Mouse (Mus musculus) ES-Bruce4 (cell line): ENCODE measurements around the gene Prickle2. TPM values are rescaled to one million over a fixed set of nuclear protein-coding genes. Genes with fewer than 3 reads are reported as not detected.

Experiments used
- H3K27ac ChIP-seq: 2 replicates; pipeline ENCODE4 v1.5.1; 2012; ENCODE audit warnings: low read length, inconsistent platforms; ENCODE audit not compliant: insufficient read depth
- H3K27me3 ChIP-seq: 2 replicates; pipeline ENCODE4 v1.6.1; 2012; ENCODE audit warnings: mild to moderate bottlenecking, low read length, inconsistent platforms; ENCODE audit not compliant: control insufficient read depth, poor library complexity, insufficient read depth, severe bottlenecking
- H3K36me3 ChIP-seq: 2 replicates; pipeline ENCODE4 v1.6.1; 2012; ENCODE audit warnings: inconsistent platforms, mild to moderate bottlenecking, low read length, moderate library complexity; ENCODE audit not compliant: control insufficient read depth, poor library complexity, insufficient read depth, severe bottlenecking
- H3K4me1 ChIP-seq: one replicate; pipeline ENCODE4 v1.8.1; 2011; ENCODE audit warnings: low read length; ENCODE audit not compliant: control insufficient read depth, insufficient read depth
- H3K4me3 ChIP-seq: 2 replicates; pipeline ENCODE4 v1.5.1; 2011; ENCODE audit warnings: low read depth, mild to moderate bottlenecking, low read length
- H3K9ac ChIP-seq: 2 replicates; pipeline ENCODE4 v1.6.1; 2012; ENCODE audit warnings: low read depth, mild to moderate bottlenecking, inconsistent platforms; ENCODE audit not compliant: poor library complexity, severe bottlenecking
- H3K9me3 ChIP-seq: replicated peaks from 2 replicates; pipeline ENCODE4 v1.6.1; 2012; ENCODE audit warnings: mild to moderate bottlenecking, low read length, inconsistent platforms; ENCODE audit not compliant: control insufficient read depth, poor library complexity, insufficient read depth, severe bottlenecking
- CTCF ChIP-seq: IDR thresholded peaks from one replicate; pipeline ENCODE4 v1.8.1; 2011; ENCODE audit warnings: low read depth, low read length
- EP300 ChIP-seq: IDR thresholded peaks from 2 replicates; pipeline ENCODE4 v1.6.1; 2011; ENCODE audit warnings: low read depth, low read length; ENCODE audit not compliant: insufficient read depth
- POLR2A ChIP-seq: IDR thresholded peaks from one replicate; pipeline ENCODE4 v1.8.1; 2011; ENCODE audit warnings: low read length; ENCODE audit not compliant: insufficient read depth
- polyA plus RNA-seq: library from polyadenylated mRNA; stranded (reverse); fragments of >200 nt; gene quantifications from 2 replicates; pipeline ENCODE4 v1.2.4, GENCODE M21; 2011; ENCODE audit warnings: low read depth; ENCODE audit not compliant: missing spikeins, insufficient read depth, insufficient read length

Prickle2 gene
- polyA plus RNA-seq, 1 experiment, result 3.3 TPM

DNA sequence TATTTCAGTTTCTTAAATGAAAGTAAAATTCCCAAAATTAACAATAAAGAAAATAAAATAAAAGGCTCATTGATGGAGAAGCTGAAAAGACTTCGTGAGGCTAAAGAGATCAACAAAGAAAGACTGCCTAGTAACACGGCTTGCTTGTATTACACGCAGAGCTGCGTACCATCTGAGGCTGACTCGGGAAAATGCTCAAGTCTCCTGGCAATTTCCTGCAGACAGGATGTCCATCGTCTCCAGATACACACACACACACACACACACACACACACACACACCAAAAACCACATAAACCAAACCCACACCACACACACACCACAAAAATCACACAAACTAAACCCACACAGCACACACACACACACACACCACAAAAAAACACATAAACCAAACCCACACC is 173.6 kb downstream of the Prickle2 start:
- Histone ChIP-seq H3K9ac (no peak overlapping the region), H3K27ac (no peak overlapping the region), H3K4me3 (no peak overlapping the region), H3K4me1 (no peaks in the 10 kb centered on the region), H3K9me3 (no peaks in the 10 kb centered on the region), H3K36me3 (no peaks in the 10 kb centered on the region), H3K27me3 (no peaks in the 10 kb centered on the region)
- TF ChIP-seq POLR2A (no peak), EP300 (no peak), CTCF (no peak)

DNA sequence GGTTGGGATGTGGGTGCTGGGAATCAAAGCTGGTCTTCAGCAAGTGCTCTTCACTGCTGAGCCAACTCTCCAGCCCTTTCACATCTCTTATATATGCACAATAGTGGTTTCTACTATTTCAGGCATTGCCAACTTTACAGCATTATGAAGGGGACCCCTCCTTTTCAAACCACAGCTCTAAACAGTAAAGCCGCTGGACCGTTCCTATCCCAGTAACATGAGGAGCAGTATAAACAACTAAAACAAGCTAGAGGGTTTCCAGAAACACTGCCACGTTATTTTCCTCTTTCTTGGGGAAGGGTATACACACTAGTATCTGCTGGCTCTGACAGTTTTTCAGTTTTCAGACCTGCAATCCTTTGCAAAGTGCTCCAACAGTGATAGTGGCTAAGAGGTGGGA is 179.7 kb downstream of the Prickle2 start:
- H3K36me3 ChIP-seq, result no peaks in the 10 kb centered on the region
- peaks cover 2% of the 10 kb centered on the region for H3K4me1 ChIP-seq
- H3K9me3 ChIP-seq, result no peaks in the 10 kb centered on the region
- H3K27me3 ChIP-seq, result no peaks in the 10 kb centered on the region
- H3K9ac ChIP-seq, result no peak overlapping the region
- no peak overlapping the region for H3K27ac ChIP-seq
- TF ChIP-seq EP300, result no peak
- TF ChIP-seq CTCF, result no peak
- no peak overlapping the region for H3K4me3 ChIP-seq

DNA sequence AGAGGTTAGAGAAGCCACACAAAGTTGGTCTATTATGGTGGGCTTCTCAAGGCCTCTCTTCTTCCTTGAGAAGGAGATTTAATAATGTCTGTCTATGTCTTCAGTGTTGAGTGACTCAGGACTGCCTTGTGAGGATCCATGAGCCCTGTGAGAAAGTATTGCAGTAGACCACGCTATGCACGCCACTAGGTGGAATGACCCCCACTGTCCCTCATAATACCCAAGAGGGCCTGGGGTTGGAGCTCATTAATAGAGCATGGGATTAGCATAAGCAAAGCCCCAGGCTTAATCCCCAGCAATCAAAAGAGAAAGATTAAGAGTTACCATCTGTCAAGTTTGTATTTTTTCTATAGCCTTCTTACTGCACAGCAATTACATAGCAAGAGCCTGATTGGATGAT is 180.3 kb downstream of the Prickle2 start:
- Histone ChIP-seq H3K27me3 (no peaks in the 10 kb centered on the region), H3K4me3 (no peak overlapping the region), H3K4me1 (peaks cover 2% of the 10 kb centered on the region), H3K36me3 (no peaks in the 10 kb centered on the region), H3K9me3 (no peaks in the 10 kb centered on the region), H3K27ac (no peak overlapping the region), H3K9ac (no peak overlapping the region)
- TF ChIP-seq EP300 (no peak), CTCF (no peak), POLR2A (no peak)

DNA sequence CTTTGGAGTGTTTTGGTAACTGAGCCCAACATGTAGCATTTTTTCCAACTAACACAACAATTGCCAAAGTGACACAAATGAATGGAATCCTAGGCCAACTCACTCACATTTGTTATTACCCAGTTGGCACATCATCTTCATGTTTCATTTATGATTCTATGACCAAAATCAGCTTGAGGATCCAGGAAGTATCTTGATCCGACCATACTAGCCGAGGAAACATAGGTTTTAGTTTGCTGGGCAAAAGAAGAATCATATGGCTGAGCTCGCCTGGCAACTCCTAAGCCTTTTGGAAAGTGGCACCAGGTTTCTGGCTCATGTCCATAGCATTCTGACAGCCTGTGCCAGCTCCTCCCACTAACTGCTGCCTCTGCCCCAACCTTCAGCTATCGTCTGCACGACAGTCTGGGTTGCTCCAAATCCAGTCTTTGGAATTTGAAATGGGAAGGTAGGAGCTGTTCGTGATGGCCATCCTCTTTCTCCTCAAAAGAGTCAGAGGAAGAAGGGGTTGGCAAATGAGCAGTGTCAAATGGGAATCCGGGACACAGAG is 184.4 kb downstream of the Prickle2 start:
- Histone ChIP-seq H3K9me3 (no peaks in the 10 kb centered on the region), H3K27me3 (no peaks in the 10 kb centered on the region), H3K4me1 (peaks cover 2% of the 10 kb centered on the region), H3K27ac (no peak overlapping the region), H3K9ac (no peak overlapping the region), H3K36me3 (no peaks in the 10 kb centered on the region), H3K4me3 (no peak overlapping the region)
- TF ChIP-seq CTCF, result no peak
- no peak for TF ChIP-seq EP300

DNA sequence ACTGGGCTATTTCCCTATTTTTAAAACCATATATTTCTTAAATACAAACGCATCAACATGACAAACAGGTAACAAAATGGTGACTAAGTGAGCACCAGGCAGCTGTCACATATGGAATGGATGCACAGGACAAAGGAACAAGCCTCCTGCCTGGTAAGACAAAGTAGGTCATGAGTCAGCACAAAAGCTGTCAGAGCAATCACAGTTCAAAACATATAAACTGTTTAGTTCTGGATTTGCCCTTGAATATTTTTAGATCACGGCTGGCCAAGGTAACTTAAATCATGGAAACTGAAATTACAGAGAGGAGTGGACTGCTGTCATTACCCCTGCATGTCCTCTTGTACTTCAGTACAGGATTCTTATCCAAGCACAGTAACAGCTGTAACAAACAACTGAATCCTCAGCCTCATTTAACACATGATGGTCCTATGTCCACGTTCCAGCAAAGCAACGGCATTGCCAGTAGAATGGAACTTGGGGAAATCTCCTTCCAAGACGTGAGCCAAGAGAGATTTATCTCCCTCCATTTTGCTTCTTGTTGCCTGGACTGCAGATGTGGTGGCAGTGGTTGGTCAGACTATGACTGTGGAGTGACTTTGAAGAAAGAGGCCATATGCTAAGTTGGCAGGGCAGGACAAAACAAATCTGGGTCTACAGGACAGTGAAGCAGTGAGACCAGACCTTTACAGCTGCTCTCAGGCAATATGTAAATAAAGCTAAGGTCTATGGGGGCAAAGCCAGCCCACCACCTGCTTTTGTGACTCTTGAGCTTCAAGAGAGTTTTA is 185.7 kb downstream of the Prickle2 start:
- Histone ChIP-seq H3K36me3 (no peaks in the 10 kb centered on the region), H3K9me3 (no peaks in the 10 kb centered on the region), H3K4me3 (no peak overlapping the region), H3K27ac (no peak overlapping the region), H3K4me1 (peaks cover 2% of the 10 kb centered on the region), H3K27me3 (no peaks in the 10 kb centered on the region), H3K9ac (no peak overlapping the region)
- TF ChIP-seq CTCF, result no peak
- no peak for TF ChIP-seq EP300
- no peak for TF ChIP-seq POLR2A

DNA sequence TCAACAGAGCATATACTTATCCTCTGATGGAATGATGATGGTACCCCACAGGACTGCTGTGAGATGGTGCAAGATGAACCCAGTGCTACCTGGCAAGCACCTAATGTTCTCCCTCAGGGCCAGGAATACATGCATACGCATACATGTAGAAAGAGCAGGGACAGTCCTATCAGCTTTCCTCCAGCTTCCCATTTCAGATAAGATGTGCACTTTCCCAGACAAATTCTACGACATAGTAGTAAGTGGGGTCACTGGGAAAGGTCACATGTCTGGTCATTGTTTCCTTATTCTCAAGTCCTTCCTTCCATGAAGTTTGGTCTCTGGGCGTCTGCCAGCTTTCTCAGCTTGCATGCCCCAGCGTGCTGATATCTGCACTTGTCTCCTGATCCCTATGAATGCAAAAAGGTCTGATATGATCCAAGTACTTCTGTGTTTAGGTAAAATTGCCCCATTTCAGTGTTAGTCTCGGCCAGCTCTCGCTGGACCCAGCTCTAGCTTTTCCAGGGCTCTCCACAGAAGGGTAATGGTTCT is 187.5 kb downstream of the Prickle2 start:
- H3K27ac ChIP-seq, result no peak overlapping the region
- H3K27me3 ChIP-seq, result no peaks in the 10 kb centered on the region
- no peak for TF ChIP-seq EP300
- TF ChIP-seq POLR2A, result no peak
- no peak for TF ChIP-seq CTCF
- no peak overlapping the region for H3K4me3 ChIP-seq
- no peak overlapping the region for H3K9ac ChIP-seq
- no peaks in the 10 kb centered on the region for H3K36me3 ChIP-seq
- no peaks in the 10 kb centered on the region for H3K9me3 ChIP-seq
- peaks cover 2% of the 10 kb centered on the region for H3K4me1 ChIP-seq
